Mouse (Mus musculus): Measurements from ENCODE around the gene Nusap1. TPM values are rescaled to one million over a fixed set of nuclear protein-coding genes. Genes with fewer than 3 reads are reported as not detected.

Gene Nusap1
- polyA plus RNA-seq, 1 experiment: 1.9 TPM

DNA sequence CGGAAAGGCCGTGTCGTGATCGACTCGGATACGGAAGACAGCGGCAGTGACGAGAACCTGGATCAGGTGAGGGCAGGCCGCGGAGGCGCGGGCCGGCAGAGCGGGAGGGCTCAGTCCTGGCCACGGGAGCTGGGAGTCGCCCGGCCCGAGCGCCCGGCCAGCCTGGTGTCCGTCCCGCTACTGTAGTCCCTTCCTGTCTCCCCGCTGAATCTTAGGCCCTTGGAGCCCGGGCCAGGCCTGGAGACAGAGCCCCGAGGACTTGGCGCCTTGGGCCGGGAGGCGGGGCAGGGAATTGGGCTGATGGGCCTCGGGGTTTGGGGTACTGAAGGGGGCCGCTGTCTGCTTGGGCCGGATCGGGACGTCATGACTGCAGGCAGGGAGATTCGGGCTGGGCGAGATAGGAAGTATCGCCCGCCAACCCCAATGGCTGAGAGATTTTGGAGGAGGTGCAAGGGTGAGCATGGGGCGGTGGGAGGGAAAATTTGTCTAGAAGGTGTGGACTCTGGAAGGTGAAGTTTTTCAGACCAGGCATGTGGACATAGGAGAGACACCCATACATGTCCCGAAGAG, 57.2 kb downstream of the Nusap1 start:
- Histone ChIP-seq H3K4me3 (replicated peaks) (peak overlapping the region; percentile 90), H3K4me1 (ENCODE audit: control insufficient read depth) (peaks cover 31% of the 10 kb centered on the region), H3K36me3 (ENCODE audit: control insufficient read depth) (peaks cover 19% of the 10 kb centered on the region), H3K27me3 (ENCODE audit: control insufficient read depth) (peaks cover 8% of the 10 kb centered on the region), H3K9me3 (ENCODE audit: control insufficient read depth, low read length) (no peaks in the 10 kb centered on the region)
- TF ChIP-seq GATA1 (IDR thresholded peaks at IDR 0.05; ENCODE audit: low read length) (no peak), TAL1 (IDR thresholded peaks at IDR 0.05; ENCODE audit: low read length) (no peak)

DNA sequence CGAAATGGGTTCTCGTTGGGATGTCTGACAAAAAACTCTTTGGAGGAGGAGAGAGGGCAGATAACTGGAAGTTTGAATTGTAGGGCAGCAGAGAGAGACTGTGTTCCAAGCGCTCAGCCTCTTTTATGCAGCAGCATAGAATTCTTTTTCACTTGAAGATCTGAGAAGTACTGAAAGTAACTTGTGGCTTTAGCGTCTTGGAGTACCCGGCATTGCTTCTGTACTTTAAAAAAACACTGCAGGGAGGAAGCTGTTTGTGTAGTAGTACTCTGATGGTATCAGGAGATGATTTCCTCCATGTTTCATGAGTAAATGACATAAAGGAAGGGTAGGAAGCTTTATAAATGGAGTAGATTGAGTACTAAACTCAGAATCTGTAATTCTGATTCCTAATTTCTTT, 57.7 kb downstream of the Nusap1 start:
- no peaks in the 10 kb centered on the region for H3K9me3 ChIP-seq (ENCODE audit: control insufficient read depth, low read length)
- H3K36me3 ChIP-seq (ENCODE audit: control insufficient read depth): peaks cover 22% of the 10 kb centered on the region
- peak overlapping the region; percentile 90 for H3K4me3 ChIP-seq (replicated peaks)
- peaks cover 6% of the 10 kb centered on the region for H3K27me3 ChIP-seq (ENCODE audit: control insufficient read depth)
- peaks cover 32% of the 10 kb centered on the region for H3K4me1 ChIP-seq (ENCODE audit: control insufficient read depth)
- TF ChIP-seq TAL1 (IDR thresholded peaks at IDR 0.05; ENCODE audit: low read length) (no peak), GATA1 (IDR thresholded peaks at IDR 0.05; ENCODE audit: low read length) (no peak)

DNA sequence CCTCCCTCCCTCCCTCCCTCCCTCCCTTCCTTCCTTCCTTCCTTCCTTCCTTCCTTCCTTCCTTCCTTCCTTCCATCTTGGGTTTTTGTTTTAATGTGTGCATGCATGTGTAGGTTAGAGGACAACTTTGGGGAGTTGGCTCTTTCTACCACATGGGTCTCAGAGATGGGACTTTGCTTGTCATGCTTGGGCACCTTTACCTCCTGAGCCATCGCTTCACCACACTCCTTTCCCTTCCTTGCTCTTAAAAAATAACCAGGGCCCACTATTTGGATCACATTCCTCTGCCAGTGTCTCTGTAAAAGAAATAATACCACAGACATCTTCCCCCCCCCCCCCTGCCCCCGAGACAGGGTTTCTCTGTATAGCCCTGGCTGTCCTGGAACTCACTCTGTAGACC, 65.6 kb downstream of the Nusap1 start:
- no peaks in the 10 kb centered on the region for H3K9me3 ChIP-seq (ENCODE audit: control insufficient read depth, low read length)
- H3K36me3 ChIP-seq (ENCODE audit: control insufficient read depth): peaks cover 48% of the 10 kb centered on the region
- TF ChIP-seq GATA1 (IDR thresholded peaks at IDR 0.05; ENCODE audit: low read length) (no peak), TAL1 (IDR thresholded peaks at IDR 0.05; ENCODE audit: low read length) (no peak)
- no peak overlapping the region for H3K4me3 ChIP-seq (replicated peaks)
- peaks cover 3% of the 10 kb centered on the region for H3K4me1 ChIP-seq (ENCODE audit: control insufficient read depth)
- H3K27me3 ChIP-seq (ENCODE audit: control insufficient read depth): no peaks in the 10 kb centered on the region

DNA sequence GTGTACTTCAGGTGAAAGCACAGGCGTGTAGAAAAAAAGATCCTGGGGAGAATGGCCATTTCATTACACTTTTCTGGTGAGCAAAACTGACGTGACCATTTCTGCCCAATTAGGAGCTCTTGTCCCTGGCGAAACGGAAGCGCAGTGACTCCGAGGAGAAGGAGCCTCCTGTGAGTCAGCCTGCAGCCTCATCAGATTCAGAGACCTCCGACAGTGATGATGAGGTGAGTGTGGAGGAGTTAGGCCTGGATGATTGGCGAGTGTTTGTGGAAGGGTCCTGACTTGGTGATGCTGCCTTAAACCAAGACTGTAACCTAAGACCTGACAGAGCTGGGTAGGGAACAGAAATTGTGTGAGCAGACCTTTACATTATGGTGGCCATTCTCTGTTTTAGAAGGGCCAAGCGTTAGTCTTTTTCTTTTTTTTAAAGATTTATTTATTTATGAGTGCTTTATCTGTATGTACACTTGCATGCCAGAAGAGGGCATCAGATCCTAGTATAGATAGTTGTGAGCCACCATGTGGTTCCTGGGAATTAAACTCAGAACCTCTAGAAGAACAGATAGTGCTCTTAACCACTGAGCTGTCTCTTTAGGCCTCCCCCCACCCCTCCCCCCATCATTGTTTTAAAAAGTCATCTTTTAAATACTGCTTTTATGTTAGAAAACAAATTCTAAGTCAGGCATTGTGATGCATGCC, 74.1 kb downstream of the Nusap1 start:
- no peaks in the 10 kb centered on the region for H3K27me3 ChIP-seq (ENCODE audit: control insufficient read depth)
- TF ChIP-seq TAL1 (IDR thresholded peaks at IDR 0.05; ENCODE audit: low read length) (no peak), GATA1 (IDR thresholded peaks at IDR 0.05; ENCODE audit: low read length) (no peak)

DNA sequence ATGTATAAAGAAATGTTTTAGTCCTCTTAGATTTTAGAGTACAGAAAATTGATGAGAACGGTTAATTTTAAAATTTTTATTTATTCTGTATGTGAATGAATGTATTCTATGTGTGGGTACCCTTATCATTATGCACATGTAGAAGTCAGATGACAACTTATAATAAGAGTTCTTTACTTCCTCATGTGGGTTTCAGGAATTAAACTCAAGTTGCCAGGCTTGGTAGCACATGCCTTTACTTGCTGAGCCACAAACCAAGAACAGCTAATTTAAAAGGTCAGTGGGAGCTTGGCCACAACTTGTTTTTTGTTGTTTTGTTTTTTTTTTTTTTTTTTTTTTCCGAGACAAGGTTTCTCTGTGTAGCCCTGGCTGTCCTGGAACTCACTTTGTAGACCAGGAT, 76.7 kb downstream of the Nusap1 start:
- H3K9me3 ChIP-seq (ENCODE audit: control insufficient read depth, low read length): no peaks in the 10 kb centered on the region
- H3K27me3 ChIP-seq (ENCODE audit: control insufficient read depth): no peaks in the 10 kb centered on the region
- H3K4me3 ChIP-seq (replicated peaks): no peak overlapping the region
- H3K36me3 ChIP-seq (ENCODE audit: control insufficient read depth): peaks cover 28% of the 10 kb centered on the region
- H3K4me1 ChIP-seq (ENCODE audit: control insufficient read depth): peaks cover 1% of the 10 kb centered on the region; the same call in 1 of the 2 replicates
- no peak for TF ChIP-seq TAL1 (IDR thresholded peaks at IDR 0.05; ENCODE audit: low read length)
- no peak for TF ChIP-seq GATA1 (IDR thresholded peaks at IDR 0.05; ENCODE audit: low read length)

More for the DNA sequence above, 74.1 kb downstream of the Nusap1 start:
- peaks cover 36% of the 10 kb centered on the region for H3K36me3 ChIP-seq (ENCODE audit: control insufficient read depth)
- H3K4me3 ChIP-seq (replicated peaks): no peak overlapping the region
- H3K4me1 ChIP-seq (ENCODE audit: control insufficient read depth): peaks cover 1% of the 10 kb centered on the region; the same call in 1 of the 2 replicates
- no peaks in the 10 kb centered on the region for H3K9me3 ChIP-seq (ENCODE audit: control insufficient read depth, low read length)

DNA sequence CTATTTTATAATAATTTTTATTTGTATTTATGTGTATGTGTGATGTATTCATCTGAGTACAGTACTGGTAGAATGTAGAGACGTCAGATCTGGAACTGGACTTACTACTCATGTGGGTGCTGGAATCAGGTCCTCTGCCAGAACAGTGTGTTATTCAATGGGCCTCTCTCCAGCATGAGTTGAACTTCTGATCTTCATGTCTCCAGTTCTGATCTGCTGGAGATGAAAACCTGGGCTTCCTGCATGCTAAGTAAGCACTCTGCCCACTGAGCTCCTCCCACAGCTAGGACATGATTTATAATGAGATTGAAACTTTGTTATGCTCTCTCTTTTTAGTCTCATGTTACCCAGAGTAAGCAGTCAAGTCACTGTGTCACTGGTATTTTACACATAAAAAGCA, 78.0 kb downstream of the Nusap1 start:
- peaks cover 1% of the 10 kb centered on the region; the same call in 1 of the 2 replicates for H3K4me1 ChIP-seq (ENCODE audit: control insufficient read depth)
- no peak overlapping the region for H3K4me3 ChIP-seq (replicated peaks)
- no peaks in the 10 kb centered on the region for H3K27me3 ChIP-seq (ENCODE audit: control insufficient read depth)
- peaks cover 28% of the 10 kb centered on the region for H3K36me3 ChIP-seq (ENCODE audit: control insufficient read depth)
- H3K9me3 ChIP-seq (ENCODE audit: control insufficient read depth, low read length): no peaks in the 10 kb centered on the region
- TF ChIP-seq TAL1 (IDR thresholded peaks at IDR 0.05; ENCODE audit: low read length): no peak
- no peak for TF ChIP-seq GATA1 (IDR thresholded peaks at IDR 0.05; ENCODE audit: low read length)

DNA sequence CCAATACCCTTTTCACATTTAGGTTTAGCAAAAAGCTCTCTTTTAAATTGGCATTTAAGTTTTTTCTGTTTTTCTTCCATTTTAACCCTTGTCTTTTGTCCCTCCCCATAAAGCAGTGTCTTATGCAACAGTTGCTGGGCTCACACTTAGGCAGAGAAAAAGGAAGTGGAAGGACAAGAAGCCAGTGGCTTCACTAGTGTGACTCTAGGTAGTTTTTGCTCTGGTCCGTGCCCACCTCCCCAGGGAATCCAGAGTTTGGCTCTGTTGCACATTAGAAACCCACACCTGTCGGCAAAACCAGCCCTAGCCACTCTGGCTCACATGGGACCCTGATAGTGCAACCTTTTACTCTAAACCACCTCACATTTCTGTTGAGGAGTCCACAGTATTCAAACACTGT, 80.4 kb downstream of the Nusap1 start:
- no peaks in the 10 kb centered on the region for H3K27me3 ChIP-seq (ENCODE audit: control insufficient read depth)
- peaks cover 23% of the 10 kb centered on the region for H3K36me3 ChIP-seq (ENCODE audit: control insufficient read depth)
- no peak overlapping the region for H3K4me3 ChIP-seq (replicated peaks)
- no peaks in the 10 kb centered on the region for H3K4me1 ChIP-seq (ENCODE audit: control insufficient read depth)
- no peak for TF ChIP-seq TAL1 (IDR thresholded peaks at IDR 0.05; ENCODE audit: low read length)
- H3K9me3 ChIP-seq (ENCODE audit: control insufficient read depth, low read length): no peaks in the 10 kb centered on the region

DNA sequence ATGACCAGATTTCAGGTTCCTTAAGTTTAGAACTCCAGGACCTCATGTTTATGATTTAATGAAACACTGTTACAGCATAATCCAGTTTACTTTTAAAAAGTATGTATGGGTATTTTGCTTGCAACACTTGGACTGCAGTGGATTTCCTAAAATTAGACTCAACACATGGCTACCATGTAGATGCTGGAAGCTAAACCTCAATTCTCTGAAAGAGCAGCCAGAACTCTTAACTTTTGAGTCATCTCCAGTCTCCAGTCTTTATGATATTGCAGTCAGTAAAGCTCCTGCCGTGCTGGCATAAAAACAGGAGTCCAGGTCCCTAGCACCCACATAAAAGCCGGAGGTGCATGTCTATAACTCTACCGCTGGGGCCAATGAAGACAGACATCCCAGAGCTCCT, 81.9 kb downstream of the Nusap1 start:
- Histone ChIP-seq H3K27me3 (ENCODE audit: control insufficient read depth) (no peaks in the 10 kb centered on the region), H3K36me3 (ENCODE audit: control insufficient read depth) (peaks cover 25% of the 10 kb centered on the region), H3K4me1 (ENCODE audit: control insufficient read depth) (no peaks in the 10 kb centered on the region), H3K9me3 (ENCODE audit: control insufficient read depth, low read length) (no peaks in the 10 kb centered on the region), H3K4me3 (replicated peaks) (no peak overlapping the region)
- no peak for TF ChIP-seq GATA1 (IDR thresholded peaks at IDR 0.05; ENCODE audit: low read length)
- no peak for TF ChIP-seq TAL1 (IDR thresholded peaks at IDR 0.05; ENCODE audit: low read length)

Other genes with a start within 250 kb of the Nusap1 start
- 0.22 and 0.26 TPM in 2 replicates for gene Ino80, start 140.6 kb upstream of the Nusap1 start, polyA plus RNA-seq (2012)
- not detected in 2 replicates for gene Exd1, start 70.7 kb upstream of the Nusap1 start, polyA plus RNA-seq (2012)
- gene Chp1, start 70.6 kb upstream of the Nusap1 start, polyA plus RNA-seq (2012): 2.0 and 2.3 TPM in 2 replicates
- 3.6 and 6.2 TPM in 2 replicates for gene Oip5, start 171 bp downstream of the Nusap1 start, polyA plus RNA-seq (2012)
- 0.16 and 0.62 TPM in 2 replicates for gene Ndufaf1, start 44.5 kb downstream of the Nusap1 start, polyA plus RNA-seq (2012)
- 5.3 and 5.8 TPM in 2 replicates for gene Rtf1, start 56.8 kb downstream of the Nusap1 start, polyA plus RNA-seq (2012)
- 0.05 and 0.06 TPM in 2 replicates for gene Itpka, start 124.0 kb downstream of the Nusap1 start, polyA plus RNA-seq (2012)
- not detected in 2 replicates for gene Ltk, start 142.1 kb downstream of the Nusap1 start, polyA plus RNA-seq (2012)
- 0.74 and 0.80 TPM in 2 replicates for gene Rpap1, start 169.2 kb downstream of the Nusap1 start, polyA plus RNA-seq (2012)
- gene Tyro3, start 179.4 kb downstream of the Nusap1 start, polyA plus RNA-seq (2012): 0.01 TPM in 1 of 2 replicates, not detected in the other

All from erythroblast, embryonic 14.5 days (primary cell).